Mouse (Mus musculus): Measurements from ENCODE around the gene Ube2r2. TPM values are rescaled to one million over a fixed set of nuclear protein-coding genes. Genes with fewer than 3 reads are reported as not detected.

Ube2r2 gene
- polyA plus RNA-seq, 1 experiment from 2014 or later: 51.1 TPM

DNA sequence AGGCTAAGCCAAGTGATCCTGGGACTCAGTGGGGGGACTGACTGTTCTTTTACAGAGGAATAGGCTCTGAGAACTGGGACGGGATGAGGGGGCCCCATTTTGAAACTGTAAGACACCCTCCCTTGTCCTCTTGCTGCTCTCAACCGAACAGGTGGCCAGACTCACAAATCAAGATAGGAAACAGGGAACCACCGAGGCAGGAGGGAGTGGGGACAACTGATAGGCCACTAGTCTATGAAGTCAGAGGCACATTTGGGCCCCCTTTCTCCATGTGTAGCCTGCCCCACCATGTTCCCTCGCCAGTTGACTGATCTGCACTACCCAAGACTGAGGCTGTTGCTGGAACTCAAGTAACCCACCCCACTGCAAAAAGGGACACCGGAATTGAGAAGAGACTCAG is 38.7 kb upstream of the Ube2r2 start:
- peaks cover 4% of the 10 kb centered on the region for H3K4me1 ChIP-seq (ENCODE audit: control insufficient read depth, insufficient read depth, low read length)
- no peak overlapping the region for H3K4me2 ChIP-seq (ENCODE audit: low read length)
- no peak overlapping the region for H3K9ac ChIP-seq (ENCODE audit: low read depth, low read length)
- no peak for ATAC-seq
- peaks cover 11% of the 10 kb centered on the region for H3K27me3 ChIP-seq (ENCODE audit: control insufficient read depth, insufficient read depth, low read depth, low read length)
- H3K9me3 ChIP-seq (replicated peaks; ENCODE audit: control insufficient read depth, low read length, poor library complexity, severe bottlenecking): no peaks in the 10 kb centered on the region
- H3K36me3 ChIP-seq (ENCODE audit: control insufficient read depth, insufficient read depth, low read length): no peaks in the 10 kb centered on the region
- no peak overlapping the region for H3K4me3 ChIP-seq (ENCODE audit: low read depth, low read length)
- no peak overlapping the region for H3K27ac ChIP-seq (ENCODE audit: low read length)
- WGBS: 83% methylated on average over 5 of the region's 5 CpGs

DNA sequence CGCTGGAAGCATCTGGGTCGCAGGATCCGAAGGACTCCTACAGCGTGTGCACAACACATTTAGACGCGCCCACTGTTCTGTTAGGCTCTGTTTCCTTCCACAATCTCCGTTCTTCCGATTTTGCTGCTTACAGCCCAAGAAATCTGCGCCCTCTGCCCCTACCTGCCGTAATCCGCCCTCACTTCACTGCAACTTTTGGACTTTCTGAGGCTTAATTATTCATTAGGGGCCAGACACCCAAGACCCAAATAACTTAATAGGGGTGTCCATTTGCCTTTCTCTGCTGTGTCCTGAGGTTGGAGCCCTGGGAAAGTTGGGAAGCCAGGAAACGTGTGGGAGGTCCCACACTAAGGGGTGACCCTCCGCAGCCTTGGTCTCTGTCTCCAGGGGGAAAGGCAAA is 38.2 kb upstream of the Ube2r2 start:
- Histone ChIP-seq H3K36me3 (ENCODE audit: control insufficient read depth, insufficient read depth, low read length) (no peaks in the 10 kb centered on the region), H3K27me3 (ENCODE audit: control insufficient read depth, insufficient read depth, low read depth, low read length) (peaks cover 11% of the 10 kb centered on the region), H3K4me3 (ENCODE audit: low read depth, low read length) (no peak overlapping the region; the same call in 1 of the 2 replicates), H3K4me2 (ENCODE audit: low read length) (no peak overlapping the region), H3K9me3 (replicated peaks; ENCODE audit: control insufficient read depth, low read length, poor library complexity, severe bottlenecking) (no peaks in the 10 kb centered on the region), H3K9ac (ENCODE audit: low read depth, low read length) (no peak overlapping the region), H3K27ac (ENCODE audit: low read length) (no peak overlapping the region), H3K4me1 (ENCODE audit: control insufficient read depth, insufficient read depth, low read length) (peaks cover 4% of the 10 kb centered on the region)
- no peak for ATAC-seq
- 44% methylated on average over 13 of the region's 13 CpGs for WGBS

DNA sequence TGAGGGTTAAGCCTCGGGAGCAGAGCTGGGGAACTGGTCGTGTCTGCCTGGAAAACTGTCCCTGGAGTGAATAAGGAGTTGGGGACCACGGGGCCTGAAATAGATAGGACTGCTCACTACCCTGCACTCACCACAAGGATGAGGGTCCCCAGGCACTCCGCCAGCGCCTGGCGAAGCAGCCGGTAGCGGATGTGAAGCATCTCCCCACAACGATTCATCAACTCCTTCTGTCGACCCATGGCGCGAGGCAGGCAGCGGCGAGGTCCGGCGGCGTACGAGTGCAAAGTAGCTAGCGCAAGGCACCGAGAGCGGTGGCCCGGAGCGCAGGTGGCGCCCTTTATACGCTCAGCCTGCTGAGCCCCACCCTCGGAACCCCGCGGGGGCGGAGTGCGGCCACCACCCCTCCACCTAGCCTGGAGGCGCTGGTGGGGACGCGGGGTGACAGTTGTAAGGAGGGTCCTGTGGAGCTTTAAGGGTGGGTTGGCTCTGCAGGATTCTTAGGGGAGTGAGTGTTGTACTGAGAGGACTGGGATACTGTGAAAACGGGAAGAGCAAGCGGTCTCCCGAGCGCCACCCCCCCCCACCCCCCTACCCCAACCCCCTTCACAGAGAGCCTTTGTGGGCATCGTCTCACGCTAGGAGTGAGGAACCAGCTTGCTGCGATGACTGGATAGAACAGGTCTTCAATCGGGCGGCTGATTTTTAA is 37.5 kb upstream of the Ube2r2 start, which contains the start of gene Aqp3:
TSS of gene Aqp3 (minus strand) at position 313 of the 706 bp plus-strand sequence.
- peaks cover 4% of the 10 kb centered on the region for H3K4me1 ChIP-seq (ENCODE audit: control insufficient read depth, insufficient read depth, low read length)
- H3K4me2 ChIP-seq (ENCODE audit: low read length): peak within 1 kb of the TSS; percentile 96
- under 1% methylated on average over 42 of the region's 42 CpGs for WGBS
- no peaks in the 10 kb centered on the region for H3K9me3 ChIP-seq (replicated peaks; ENCODE audit: control insufficient read depth, low read length, poor library complexity, severe bottlenecking)
- H3K27me3 ChIP-seq (ENCODE audit: control insufficient read depth, insufficient read depth, low read depth, low read length): peaks cover 11% of the 10 kb centered on the region
- peak within 1 kb of the TSS; percentile 69 for H3K9ac ChIP-seq (ENCODE audit: low read depth, low read length)
- ATAC-seq: peak; percentile 63
- no peak within 1 kb of the TSS for H3K27ac ChIP-seq (ENCODE audit: low read length)
- H3K4me3 ChIP-seq (ENCODE audit: low read depth, low read length): peak within 1 kb of the TSS; percentile 54
- no peaks in the 10 kb centered on the region for H3K36me3 ChIP-seq (ENCODE audit: control insufficient read depth, insufficient read depth, low read length)

DNA sequence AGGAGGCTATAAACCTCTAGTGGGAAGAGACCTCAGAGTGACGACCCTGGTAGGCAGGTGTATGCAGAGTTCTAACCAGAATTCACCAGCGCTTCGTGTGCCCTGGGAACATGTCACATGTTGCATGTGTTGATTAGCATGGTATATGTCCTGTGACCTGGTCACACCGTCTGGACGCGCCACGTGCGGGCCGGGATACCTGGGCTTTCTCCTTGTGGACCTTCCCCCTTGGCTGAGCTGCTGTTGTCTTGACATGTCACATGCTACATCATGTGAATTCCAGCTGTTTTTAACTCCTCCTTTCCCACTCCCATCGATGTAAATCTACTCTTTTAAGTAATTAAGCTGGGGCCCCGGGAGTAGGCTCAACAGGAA is 37.0 kb upstream of the Ube2r2 start:
- 17% methylated on average over 11 of the region's 11 CpGs for WGBS
- Histone ChIP-seq H3K4me3 (ENCODE audit: low read depth, low read length) (peak overlapping the region; percentile 54), H3K9ac (ENCODE audit: low read depth, low read length) (peak overlapping the region; percentile 69), H3K9me3 (replicated peaks; ENCODE audit: control insufficient read depth, low read length, poor library complexity, severe bottlenecking) (no peaks in the 10 kb centered on the region), H3K27me3 (ENCODE audit: control insufficient read depth, insufficient read depth, low read depth, low read length) (peaks cover 11% of the 10 kb centered on the region), H3K4me2 (ENCODE audit: low read length) (peak overlapping the region; percentile 96), H3K4me1 (ENCODE audit: control insufficient read depth, insufficient read depth, low read length) (peaks cover 4% of the 10 kb centered on the region), H3K36me3 (ENCODE audit: control insufficient read depth, insufficient read depth, low read length) (no peaks in the 10 kb centered on the region), H3K27ac (ENCODE audit: low read length) (no peak overlapping the region)
- peak; percentile 18; the same call in 1 of the 2 replicates for ATAC-seq

DNA sequence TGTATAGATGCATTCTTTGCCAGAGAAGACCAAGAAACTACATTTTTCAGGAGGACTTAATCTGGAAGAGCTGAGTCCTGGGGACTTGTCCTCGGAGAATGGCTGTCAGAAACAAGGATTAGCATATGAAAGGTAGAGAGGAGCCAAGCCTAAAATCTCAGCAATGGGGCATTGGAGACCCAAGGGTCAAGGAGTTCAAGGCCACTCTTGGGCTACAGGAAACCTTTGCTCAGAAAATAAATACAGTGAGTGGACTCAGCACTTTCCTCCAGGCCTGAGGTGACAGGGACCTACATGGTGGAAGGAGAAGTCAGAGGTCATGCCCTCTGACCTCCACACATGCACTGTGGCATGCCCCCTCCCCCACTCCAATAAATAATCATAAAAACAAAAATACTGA is 34.6 kb upstream of the Ube2r2 start:
- H3K9ac ChIP-seq (ENCODE audit: low read depth, low read length): no peak overlapping the region
- no peak overlapping the region for H3K27ac ChIP-seq (ENCODE audit: low read length)
- H3K4me1 ChIP-seq (ENCODE audit: control insufficient read depth, insufficient read depth, low read length): peaks cover 4% of the 10 kb centered on the region
- no peak overlapping the region for H3K4me3 ChIP-seq (ENCODE audit: low read depth, low read length)
- no peak for ATAC-seq
- peaks cover 11% of the 10 kb centered on the region for H3K27me3 ChIP-seq (ENCODE audit: control insufficient read depth, insufficient read depth, low read depth, low read length)
- H3K4me2 ChIP-seq (ENCODE audit: low read length): no peak overlapping the region
- H3K9me3 ChIP-seq (replicated peaks; ENCODE audit: control insufficient read depth, low read length, poor library complexity, severe bottlenecking): no peaks in the 10 kb centered on the region
- H3K36me3 ChIP-seq (ENCODE audit: control insufficient read depth, insufficient read depth, low read length): no peaks in the 10 kb centered on the region
- 8% methylated on average over 1 of the region's 1 CpGs for WGBS

DNA sequence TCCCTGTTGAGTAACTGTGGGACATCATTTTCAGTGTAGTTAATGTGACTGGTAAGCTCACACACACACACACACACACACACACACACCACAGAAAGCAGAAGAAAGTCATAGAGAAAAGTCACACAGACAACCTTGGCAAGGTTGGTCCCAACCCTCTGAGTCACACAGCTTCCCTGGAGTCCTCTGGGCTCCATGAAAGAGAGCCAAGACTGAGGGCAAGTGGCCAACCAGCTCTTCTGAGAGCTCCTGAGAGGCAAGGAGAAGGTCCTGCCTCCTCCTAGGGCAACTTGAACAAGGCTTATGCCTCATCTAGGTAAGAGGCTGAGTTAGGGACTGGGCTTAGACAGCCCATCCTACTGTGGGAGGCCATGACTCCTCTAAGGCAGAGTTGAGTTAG is 32.6 kb upstream of the Ube2r2 start:
- Histone ChIP-seq H3K4me1 (ENCODE audit: control insufficient read depth, insufficient read depth, low read length) (peaks cover 4% of the 10 kb centered on the region), H3K36me3 (ENCODE audit: control insufficient read depth, insufficient read depth, low read length) (no peaks in the 10 kb centered on the region), H3K4me3 (ENCODE audit: low read depth, low read length) (no peak overlapping the region), H3K9ac (ENCODE audit: low read depth, low read length) (no peak overlapping the region), H3K4me2 (ENCODE audit: low read length) (no peak overlapping the region), H3K27me3 (ENCODE audit: control insufficient read depth, insufficient read depth, low read depth, low read length) (peaks cover 5% of the 10 kb centered on the region), H3K9me3 (replicated peaks; ENCODE audit: control insufficient read depth, low read length, poor library complexity, severe bottlenecking) (no peaks in the 10 kb centered on the region), H3K27ac (ENCODE audit: low read length) (no peak overlapping the region)
- ATAC-seq: no peak

DNA sequence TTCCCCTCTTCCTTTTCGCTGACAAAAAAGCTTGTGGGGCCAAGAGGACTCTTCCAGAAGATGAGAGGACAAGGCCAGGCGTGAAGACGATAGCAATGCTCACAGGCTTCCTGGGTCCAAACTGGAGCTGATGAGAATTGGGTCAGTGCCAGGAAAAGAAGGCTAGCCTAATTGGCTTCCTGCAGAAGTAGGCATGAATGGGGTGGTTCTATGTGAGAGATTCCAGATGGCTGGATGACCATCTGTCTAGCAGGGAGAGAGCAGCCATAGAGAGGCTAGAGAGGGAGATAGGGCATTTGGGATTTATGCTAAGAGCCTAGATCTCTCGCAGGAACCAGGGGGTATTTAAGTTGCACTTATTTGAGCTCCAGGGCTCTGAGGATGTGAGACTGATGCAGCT is 28.1 kb upstream of the Ube2r2 start:
- Histone ChIP-seq H3K27ac (ENCODE audit: low read length) (no peak overlapping the region), H3K36me3 (ENCODE audit: control insufficient read depth, insufficient read depth, low read length) (no peaks in the 10 kb centered on the region), H3K4me1 (ENCODE audit: control insufficient read depth, insufficient read depth, low read length) (no peaks in the 10 kb centered on the region), H3K27me3 (ENCODE audit: control insufficient read depth, insufficient read depth, low read depth, low read length) (no peaks in the 10 kb centered on the region), H3K4me2 (ENCODE audit: low read length) (no peak overlapping the region), H3K9me3 (replicated peaks; ENCODE audit: control insufficient read depth, low read length, poor library complexity, severe bottlenecking) (no peaks in the 10 kb centered on the region), H3K9ac (ENCODE audit: low read depth, low read length) (no peak overlapping the region), H3K4me3 (ENCODE audit: low read depth, low read length) (no peak overlapping the region)
- WGBS: 67% methylated on average over 4 of the region's 4 CpGs
- no peak for ATAC-seq

DNA sequence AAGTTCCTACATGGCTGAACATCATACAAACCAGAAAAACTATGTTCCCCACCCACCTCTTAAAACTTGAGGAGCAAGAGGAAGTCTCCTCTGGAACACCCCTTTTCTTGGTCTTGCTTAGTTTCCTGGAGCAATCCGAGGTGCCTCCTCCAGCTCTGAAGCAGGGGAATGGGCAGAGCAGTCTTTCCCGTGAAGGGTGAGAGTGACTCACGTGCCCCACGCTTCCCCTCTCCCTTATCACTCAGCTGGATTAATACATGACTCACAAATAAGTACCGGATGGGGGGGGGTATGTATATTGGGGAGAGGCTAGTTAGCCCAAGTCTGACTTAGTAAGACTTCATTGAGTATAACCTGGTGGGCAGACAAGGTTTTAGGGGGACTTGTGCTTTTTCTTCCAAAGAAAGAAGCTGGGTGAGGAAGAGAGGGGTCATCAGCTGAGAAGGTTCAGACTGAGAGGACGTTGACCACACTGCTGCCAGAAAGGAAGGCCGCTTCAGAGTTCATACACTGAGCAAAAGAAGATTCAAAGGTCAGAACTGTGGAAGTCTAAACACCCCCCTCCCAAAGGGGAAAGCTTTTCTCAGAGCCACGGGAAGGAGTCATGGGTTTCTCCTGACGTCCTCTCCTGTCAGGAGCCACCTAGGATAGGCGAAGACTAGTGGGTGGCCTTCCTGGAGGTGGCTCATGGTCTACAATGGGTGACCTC is 26.7 kb upstream of the Ube2r2 start:
- Histone ChIP-seq H3K36me3 (ENCODE audit: control insufficient read depth, insufficient read depth, low read length) (peaks cover 1% of the 10 kb centered on the region), H3K27ac (ENCODE audit: low read length) (no peak overlapping the region), H3K9ac (ENCODE audit: low read depth, low read length) (no peak overlapping the region), H3K27me3 (ENCODE audit: control insufficient read depth, insufficient read depth, low read depth, low read length) (no peaks in the 10 kb centered on the region), H3K9me3 (replicated peaks; ENCODE audit: control insufficient read depth, low read length, poor library complexity, severe bottlenecking) (no peaks in the 10 kb centered on the region), H3K4me1 (ENCODE audit: control insufficient read depth, insufficient read depth, low read length) (no peaks in the 10 kb centered on the region), H3K4me3 (ENCODE audit: low read depth, low read length) (no peak overlapping the region), H3K4me2 (ENCODE audit: low read length) (no peak overlapping the region)
- no peak for ATAC-seq
- 89% methylated on average over 10 of the region's 10 CpGs for WGBS

DNA sequence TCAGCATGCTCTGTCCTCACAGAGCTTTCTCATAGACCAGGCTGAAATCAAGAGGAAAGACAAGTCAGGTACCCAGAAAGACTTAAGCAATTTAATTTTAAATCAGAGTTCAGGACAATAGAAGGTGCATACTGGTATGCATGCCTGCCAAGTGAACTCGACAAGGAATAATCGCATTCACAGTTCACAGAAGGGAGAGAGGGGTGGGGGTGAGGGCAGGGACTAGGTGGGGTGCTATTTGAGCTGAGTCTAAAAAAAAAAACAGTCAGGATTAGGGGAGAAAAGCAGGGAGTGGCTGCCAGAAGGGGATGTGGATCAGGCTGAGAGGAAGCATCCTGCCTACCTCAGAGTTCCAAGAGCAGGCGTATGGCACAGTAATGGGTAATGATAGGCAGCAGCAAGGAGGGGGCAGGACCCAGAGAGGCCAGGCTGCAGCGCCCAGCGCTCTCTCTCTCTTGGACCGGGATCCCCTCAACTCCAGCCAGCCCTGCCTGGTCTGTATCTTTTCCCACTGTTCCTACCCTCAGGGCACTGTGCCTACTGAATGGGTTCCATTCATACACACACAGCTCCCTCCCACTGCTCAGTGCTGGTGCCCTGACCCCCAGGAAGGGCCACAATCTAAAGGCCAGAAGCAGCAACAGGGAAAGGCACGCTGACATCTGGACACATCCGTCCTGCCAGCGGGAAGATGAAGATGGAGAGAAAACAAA is 21.0 kb upstream of the Ube2r2 start:
- H3K4me2 ChIP-seq (ENCODE audit: low read length): no peak overlapping the region
- no peak overlapping the region for H3K9ac ChIP-seq (ENCODE audit: low read depth, low read length)
- ATAC-seq: no peak
- H3K27ac ChIP-seq (ENCODE audit: low read length): no peak overlapping the region
- peaks cover 51% of the 10 kb centered on the region for H3K36me3 ChIP-seq (ENCODE audit: control insufficient read depth, insufficient read depth, low read length)
- no peaks in the 10 kb centered on the region for H3K27me3 ChIP-seq (ENCODE audit: control insufficient read depth, insufficient read depth, low read depth, low read length)
- H3K4me3 ChIP-seq (ENCODE audit: low read depth, low read length): no peak overlapping the region
- no peaks in the 10 kb centered on the region for H3K4me1 ChIP-seq (ENCODE audit: control insufficient read depth, insufficient read depth, low read length)
- no peaks in the 10 kb centered on the region for H3K9me3 ChIP-seq (replicated peaks; ENCODE audit: control insufficient read depth, low read length, poor library complexity, severe bottlenecking)
- WGBS: 90% methylated on average over 9 of the region's 9 CpGs

All from midbrain, embryonic 16.5 days (tissue).